Mouse (Mus musculus): Measurements from ENCODE around the gene Ptprt. TPM values are rescaled to one million over a fixed set of nuclear protein-coding genes. Genes with fewer than 3 reads are reported as not detected.

Gene Ptprt
- polyA plus RNA-seq, 1 experiment, result not detected

DNA sequence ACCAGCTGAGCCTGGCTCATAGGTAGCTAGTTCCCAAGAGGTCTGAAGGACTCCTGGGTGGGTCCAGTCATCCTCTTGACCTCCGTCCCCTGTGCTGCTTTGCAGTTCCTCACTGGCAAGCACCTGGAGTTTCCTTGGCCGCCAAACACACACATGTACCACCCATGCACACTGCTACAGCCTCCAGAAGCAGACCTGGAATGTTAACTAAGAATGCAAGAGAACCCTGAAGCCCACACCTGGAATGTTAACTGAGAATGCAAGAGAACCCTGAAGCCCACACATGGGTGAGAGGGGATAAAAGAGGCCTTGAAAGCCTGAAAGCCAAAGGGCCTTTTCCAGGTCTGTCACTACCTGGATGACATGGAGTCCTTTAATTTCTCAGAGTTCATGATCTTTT is 46.7 kb downstream of the Ptprt start:
- H3K4me1 ChIP-seq (ENCODE audit: control insufficient read depth, insufficient read depth, low read length), result no peaks in the 10 kb centered on the region
- TF ChIP-seq CTCF (IDR thresholded peaks at IDR 0.05; ENCODE audit: low read depth, low read length), result no peak
- TF ChIP-seq POLR2A (IDR thresholded peaks at IDR 0.05; ENCODE audit: borderline replicate concordance, low read depth, low read length), result no peak
- H3K4me3 ChIP-seq (ENCODE audit: insufficient read depth, low read length), result no peak overlapping the region
- no peak overlapping the region for H3K27ac ChIP-seq (ENCODE audit: insufficient read depth, low read depth, low read length)

DNA sequence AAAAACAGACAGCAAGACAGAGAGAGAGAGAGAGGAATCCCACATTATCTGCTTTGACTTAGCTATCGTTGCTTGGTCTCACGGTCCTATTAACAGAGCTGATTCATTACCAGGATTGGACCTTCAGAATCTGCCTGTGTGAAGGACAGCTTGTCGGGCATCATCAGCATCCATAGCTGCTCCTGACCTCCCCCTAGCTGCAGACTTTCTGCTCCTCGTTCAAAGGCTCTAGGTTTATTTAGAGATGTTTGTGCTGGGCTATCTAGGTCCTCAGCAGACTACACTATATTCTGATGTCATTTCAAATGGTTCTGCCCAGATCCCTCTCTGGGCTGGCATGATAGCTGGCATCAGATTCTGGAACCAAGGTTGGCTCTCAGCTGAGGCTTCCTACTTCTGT is 47.5 kb downstream of the Ptprt start:
- H3K4me3 ChIP-seq (ENCODE audit: insufficient read depth, low read length), result no peak overlapping the region
- H3K27ac ChIP-seq (ENCODE audit: insufficient read depth, low read depth, low read length), result no peak overlapping the region
- no peaks in the 10 kb centered on the region for H3K4me1 ChIP-seq (ENCODE audit: control insufficient read depth, insufficient read depth, low read length)
- no peak for TF ChIP-seq POLR2A (IDR thresholded peaks at IDR 0.05; ENCODE audit: borderline replicate concordance, low read depth, low read length)
- TF ChIP-seq CTCF (IDR thresholded peaks at IDR 0.05; ENCODE audit: low read depth, low read length), result no peak

DNA sequence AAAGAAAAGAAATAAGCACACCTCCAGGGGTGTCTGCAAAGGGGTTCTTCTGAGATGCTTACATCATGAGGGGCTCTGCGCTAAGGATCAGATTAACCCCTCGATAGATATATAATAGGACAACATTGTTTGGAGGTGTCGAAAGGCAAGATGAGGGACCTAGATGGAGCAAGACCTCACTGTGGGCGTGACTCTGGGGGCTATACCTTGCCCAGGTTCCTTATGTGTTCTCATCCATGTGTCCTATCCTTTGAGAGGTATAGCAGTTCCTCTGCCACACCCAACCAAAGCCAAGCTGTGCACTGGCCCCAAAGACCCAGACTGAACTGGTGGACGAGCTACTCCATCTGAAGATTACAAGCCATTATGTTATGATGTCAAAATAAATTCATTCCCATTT is 58.2 kb downstream of the Ptprt start:
- TF ChIP-seq CTCF (IDR thresholded peaks at IDR 0.05; ENCODE audit: low read depth, low read length), result no peak
- TF ChIP-seq POLR2A (IDR thresholded peaks at IDR 0.05; ENCODE audit: borderline replicate concordance, low read depth, low read length), result no peak
- no peak overlapping the region for H3K4me3 ChIP-seq (ENCODE audit: insufficient read depth, low read length)

DNA sequence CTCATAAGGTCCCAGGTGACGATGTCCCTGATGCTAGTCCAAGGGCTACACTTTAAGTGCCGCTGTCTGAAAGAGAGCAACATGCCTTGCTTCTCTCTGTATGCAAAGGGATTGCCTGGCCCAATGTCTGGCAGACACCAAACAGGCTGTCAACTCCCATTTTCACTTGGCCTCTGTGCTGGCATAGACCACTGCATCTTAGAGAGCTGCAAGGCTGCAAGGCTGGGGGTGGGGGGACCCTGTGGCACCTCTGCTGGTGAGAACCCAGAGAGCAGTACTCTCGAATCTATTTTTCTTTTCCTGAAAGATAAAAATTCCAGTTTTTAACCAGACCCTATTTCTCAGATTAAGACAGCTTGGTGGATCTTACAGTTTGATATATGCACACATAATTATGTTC is 69.6 kb downstream of the Ptprt start:
- Histone ChIP-seq H3K4me3 (ENCODE audit: insufficient read depth, low read length) (no peak overlapping the region), H3K27ac (ENCODE audit: insufficient read depth, low read depth, low read length) (no peak overlapping the region), H3K4me1 (ENCODE audit: control insufficient read depth, insufficient read depth, low read length) (no peaks in the 10 kb centered on the region)
- TF ChIP-seq CTCF (IDR thresholded peaks at IDR 0.05; ENCODE audit: low read depth, low read length), result no peak
- TF ChIP-seq POLR2A (IDR thresholded peaks at IDR 0.05; ENCODE audit: borderline replicate concordance, low read depth, low read length), result no peak

More for the DNA sequence above, 58.2 kb downstream of the Ptprt start:
- H3K4me1 ChIP-seq (ENCODE audit: control insufficient read depth, insufficient read depth, low read length), result no peaks in the 10 kb centered on the region
- H3K27ac ChIP-seq (ENCODE audit: insufficient read depth, low read depth, low read length), result no peak overlapping the region

DNA sequence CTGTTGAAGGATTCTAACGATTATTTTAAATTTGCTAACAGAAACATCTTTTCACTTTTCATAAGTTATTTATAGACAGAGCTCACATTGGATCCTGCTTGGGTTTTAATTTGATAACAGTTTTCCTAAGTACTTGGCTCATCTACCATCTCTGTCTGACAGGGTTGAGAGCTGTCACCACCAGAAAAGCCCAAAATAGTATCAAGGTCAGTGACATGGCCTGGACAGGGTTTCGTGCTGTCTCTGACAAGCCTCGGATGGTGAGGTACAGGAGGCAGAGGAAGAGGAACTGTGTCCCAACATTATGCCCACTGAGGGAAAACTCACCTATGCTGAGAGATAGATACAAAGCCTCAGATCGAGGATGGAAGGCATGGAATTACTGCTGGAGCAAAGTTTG is 79.3 kb downstream of the Ptprt start:
- H3K4me3 ChIP-seq (ENCODE audit: insufficient read depth, low read length), result no peak overlapping the region
- TF ChIP-seq CTCF (IDR thresholded peaks at IDR 0.05; ENCODE audit: low read depth, low read length), result no peak
- TF ChIP-seq POLR2A (IDR thresholded peaks at IDR 0.05; ENCODE audit: borderline replicate concordance, low read depth, low read length), result no peak
- no peaks in the 10 kb centered on the region for H3K4me1 ChIP-seq (ENCODE audit: control insufficient read depth, insufficient read depth, low read length)
- H3K27ac ChIP-seq (ENCODE audit: insufficient read depth, low read depth, low read length), result no peak overlapping the region

DNA sequence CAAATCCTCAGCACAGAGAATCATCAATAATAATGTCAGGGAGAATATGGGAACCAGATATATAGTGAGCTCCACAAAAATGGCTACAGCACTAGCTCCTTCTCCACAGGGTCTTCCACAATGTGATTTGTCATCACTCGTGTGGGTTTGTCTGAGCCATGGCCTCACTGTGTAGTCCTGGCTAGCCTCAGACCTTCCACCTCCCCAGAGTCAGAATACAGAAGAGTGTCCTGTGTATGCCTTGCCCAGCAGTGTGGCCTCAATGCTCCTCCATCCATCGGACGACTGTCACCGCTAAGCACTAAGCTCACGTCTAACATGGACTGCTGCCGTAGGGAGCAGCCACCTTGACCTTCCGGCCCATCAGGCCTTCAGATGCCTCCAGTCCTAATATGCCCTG is 83.1 kb downstream of the Ptprt start:
- H3K4me3 ChIP-seq (ENCODE audit: insufficient read depth, low read length), result no peak overlapping the region
- no peaks in the 10 kb centered on the region for H3K4me1 ChIP-seq (ENCODE audit: control insufficient read depth, insufficient read depth, low read length)
- no peak overlapping the region for H3K27ac ChIP-seq (ENCODE audit: insufficient read depth, low read depth, low read length)
- TF ChIP-seq CTCF (IDR thresholded peaks at IDR 0.05; ENCODE audit: low read depth, low read length), result no peak
- TF ChIP-seq POLR2A (IDR thresholded peaks at IDR 0.05; ENCODE audit: borderline replicate concordance, low read depth, low read length), result no peak

DNA sequence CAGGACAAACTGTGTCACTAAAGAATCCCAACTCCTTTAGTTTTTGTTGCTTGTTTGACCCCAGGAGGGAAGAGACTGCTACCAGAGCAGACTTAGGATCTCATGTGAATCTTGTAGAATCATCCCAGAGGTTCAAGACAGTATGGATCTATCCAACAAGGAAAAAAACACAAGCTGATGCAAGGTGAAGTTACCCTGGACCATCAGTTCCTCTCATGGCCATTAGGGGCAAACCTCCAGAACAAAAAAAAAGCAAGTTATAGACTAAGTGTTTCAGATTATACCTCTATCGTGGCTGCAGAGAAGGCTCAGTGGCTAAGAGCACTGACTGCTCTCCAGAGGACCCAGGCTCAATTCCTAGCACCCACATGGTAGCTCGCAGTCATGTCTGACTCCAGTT is 88.1 kb downstream of the Ptprt start:
- no peak for TF ChIP-seq CTCF (IDR thresholded peaks at IDR 0.05; ENCODE audit: low read depth, low read length)
- no peak for TF ChIP-seq POLR2A (IDR thresholded peaks at IDR 0.05; ENCODE audit: borderline replicate concordance, low read depth, low read length)
- Histone ChIP-seq H3K4me3 (ENCODE audit: insufficient read depth, low read length) (no peak overlapping the region), H3K4me1 (ENCODE audit: control insufficient read depth, insufficient read depth, low read length) (no peaks in the 10 kb centered on the region), H3K27ac (ENCODE audit: insufficient read depth, low read depth, low read length) (no peak overlapping the region)

DNA sequence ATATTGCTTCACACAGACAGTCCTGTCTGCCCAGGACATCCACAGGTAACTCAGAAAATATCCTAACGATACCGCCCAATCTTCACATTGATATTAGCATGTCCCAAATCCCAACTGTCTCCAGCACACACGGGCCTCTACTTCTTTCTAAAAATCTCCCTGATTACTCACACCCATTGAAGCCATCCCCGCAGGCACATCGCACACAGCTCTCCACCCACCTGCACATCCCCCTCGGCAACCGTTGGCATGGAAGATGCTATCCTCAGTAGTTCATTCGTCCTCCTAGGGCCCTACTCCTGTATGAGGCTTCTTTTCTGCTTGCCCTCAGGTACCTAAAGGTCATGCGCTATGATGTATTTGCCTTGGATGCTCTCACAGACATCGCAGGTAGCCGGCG is 89.9 kb downstream of the Ptprt start:
- no peaks in the 10 kb centered on the region for H3K4me1 ChIP-seq (ENCODE audit: control insufficient read depth, insufficient read depth, low read length)
- no peak overlapping the region for H3K4me3 ChIP-seq (ENCODE audit: insufficient read depth, low read length)
- H3K27ac ChIP-seq (ENCODE audit: insufficient read depth, low read depth, low read length), result no peak overlapping the region
- TF ChIP-seq CTCF (IDR thresholded peaks at IDR 0.05; ENCODE audit: low read depth, low read length) (no peak), POLR2A (IDR thresholded peaks at IDR 0.05; ENCODE audit: borderline replicate concordance, low read depth, low read length) (no peak)

DNA sequence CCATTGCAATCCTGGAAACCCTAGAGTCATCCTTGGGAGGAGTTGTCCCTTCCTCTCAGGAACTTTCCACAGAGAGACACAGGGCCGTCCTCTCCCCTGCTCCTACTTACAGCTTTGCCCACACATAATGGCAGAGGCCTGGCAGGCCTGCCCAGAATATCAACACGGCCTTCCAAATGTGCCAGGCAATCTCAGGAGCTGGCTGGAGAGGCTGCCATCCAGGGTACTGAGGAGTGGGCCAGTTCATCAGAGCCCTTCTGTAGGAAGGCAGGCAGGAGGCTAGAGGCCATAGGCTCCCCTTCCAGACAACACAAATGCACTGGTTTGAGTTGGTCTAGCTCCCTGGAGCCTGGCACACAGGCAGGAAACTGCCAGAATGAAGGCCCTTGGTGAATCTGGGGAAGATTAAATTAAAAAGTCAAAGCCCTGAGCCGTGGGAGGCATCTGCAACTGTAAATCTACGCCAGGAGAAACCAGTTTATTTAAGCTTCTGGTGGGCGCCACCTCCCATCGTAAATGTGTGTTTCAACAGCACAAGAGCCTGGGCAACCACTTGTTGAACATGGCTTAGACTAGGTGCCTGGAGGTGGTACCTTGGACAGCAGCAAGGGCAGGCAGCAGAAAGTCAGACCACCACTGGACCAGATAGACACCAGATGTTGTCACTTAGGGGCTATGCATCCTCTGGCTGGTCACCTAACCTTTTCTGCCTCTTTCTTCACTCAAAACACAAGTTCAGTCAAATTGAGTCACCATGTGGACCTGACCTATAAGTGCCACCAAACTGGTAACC is 92.4 kb downstream of the Ptprt start:
- H3K4me1 ChIP-seq (ENCODE audit: control insufficient read depth, insufficient read depth, low read length), result no peaks in the 10 kb centered on the region
- TF ChIP-seq CTCF (IDR thresholded peaks at IDR 0.05; ENCODE audit: low read depth, low read length), result no peak
- no peak for TF ChIP-seq POLR2A (IDR thresholded peaks at IDR 0.05; ENCODE audit: borderline replicate concordance, low read depth, low read length)
- H3K27ac ChIP-seq (ENCODE audit: insufficient read depth, low read depth, low read length), result no peak overlapping the region
- H3K4me3 ChIP-seq (ENCODE audit: insufficient read depth, low read length), result no peak overlapping the region

DNA sequence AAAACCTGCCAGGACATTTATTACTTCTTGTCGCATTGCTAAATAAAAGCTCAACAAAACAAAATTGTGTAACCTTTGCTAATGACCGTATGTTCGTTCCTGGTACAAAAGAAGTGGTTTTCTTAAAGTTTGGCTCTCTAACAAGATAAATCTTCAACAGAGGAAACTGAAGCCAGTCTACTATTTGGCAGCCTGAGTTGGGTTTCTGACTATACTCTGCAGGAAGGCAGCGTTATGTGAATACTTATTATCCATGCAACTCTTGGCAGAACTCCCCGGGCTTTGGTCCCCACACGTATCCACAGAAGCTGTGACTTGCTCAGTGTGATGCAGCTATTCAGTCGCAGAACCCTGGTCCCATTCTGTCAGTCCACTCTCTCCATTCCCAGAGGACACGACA is 112.6 kb downstream of the Ptprt start:
- TF ChIP-seq CTCF (IDR thresholded peaks at IDR 0.05; ENCODE audit: low read depth, low read length) (no peak), POLR2A (IDR thresholded peaks at IDR 0.05; ENCODE audit: borderline replicate concordance, low read depth, low read length) (no peak)
- no peak overlapping the region for H3K4me3 ChIP-seq (ENCODE audit: insufficient read depth, low read length)

More for the DNA sequence above, 112.6 kb downstream of the Ptprt start:
- Histone ChIP-seq H3K27ac (ENCODE audit: insufficient read depth, low read depth, low read length) (no peak overlapping the region), H3K4me1 (ENCODE audit: control insufficient read depth, insufficient read depth, low read length) (no peaks in the 10 kb centered on the region)
